Mouse (Mus musculus) megakaryocyte-erythroid progenitor cell, adult 5-6 weeks (primary cell): ENCODE measurements around the gene N4bp2l2. TPM values are rescaled to one million over a fixed set of nuclear protein-coding genes. Genes with fewer than 3 reads are reported as not detected.
"Not testable (repeated sequence)": the region's sequence is repeated elsewhere in the genome, so short reads cannot be mapped to it uniquely, and the experiment has no call there.

Source experiments
- ATAC-seq: replicated peaks from 2 replicates; pipeline ENCODE4 v1.8.0; 2016; ENCODE audit warnings: mild to moderate bottlenecking, inconsistent platforms; ENCODE audit not compliant: severe bottlenecking, poor library complexity, low FRiP score, low TSS enrichment
- total RNA-seq, 2 experiments: library from RNA; stranded (forward) in 1 of 2; stranded (reverse) in 1 of 2; fragments of 200-1000, 215-1000 nt in 1 of 2; fragments of >200 nt in 1 of 2; fragmentation: Nextera tagmentation in 1 of 2; gene quantifications; 2 replicates each; pipeline ENCODE4 v1.2.3; 2014 to 2017

N4bp2l2 gene
- 63.6 and 87.5 TPM in 2 replicates for total RNA-seq (2014; fragmentation: Nextera tagmentation)
- 108 and 134 TPM in 2 replicates for total RNA-seq (2017)

DNA sequence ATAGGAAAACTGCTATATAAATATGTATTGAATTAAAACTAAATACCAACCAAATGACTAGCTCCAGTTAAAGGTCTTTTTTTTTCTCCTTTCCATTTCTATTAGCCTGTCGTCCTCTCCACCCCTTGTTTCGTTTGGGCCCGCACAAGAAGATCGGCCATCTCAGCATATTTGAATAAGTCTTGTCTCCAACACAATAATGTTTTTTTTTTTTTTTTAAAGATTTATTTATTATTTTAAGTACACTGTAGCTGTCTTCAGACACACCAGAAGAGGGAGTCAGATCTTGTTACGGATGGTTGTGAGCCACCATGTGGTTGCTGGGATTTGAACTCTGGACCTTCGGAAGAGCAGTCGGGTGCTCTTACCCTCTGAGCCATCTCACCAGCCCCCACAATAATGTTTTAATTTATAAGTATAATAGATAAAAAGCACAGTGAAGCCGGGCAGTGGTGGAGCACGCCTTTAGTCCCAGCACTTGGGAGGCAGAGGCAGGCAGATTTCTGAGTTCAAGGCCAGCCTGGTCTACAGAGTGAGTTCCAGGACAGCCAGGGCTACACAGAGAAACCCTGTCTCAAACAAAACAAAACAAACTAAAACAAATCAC, at the start of gene N4bp2l2:
Gene N4bp2l2 (minus strand): TSS at position 51 of the 607 bp plus-strand sequence.
- ATAC-seq: not testable (repeated sequence)

GRCm38 (mm10) chr5:150713431-150713830, 47.4 kb upstream of the N4bp2l2 start:
- ATAC-seq: no peak

GRCm38 (mm10) chr5:150711503-150711902, 45.5 kb upstream of the N4bp2l2 start:
- no peak for ATAC-seq

DNA sequence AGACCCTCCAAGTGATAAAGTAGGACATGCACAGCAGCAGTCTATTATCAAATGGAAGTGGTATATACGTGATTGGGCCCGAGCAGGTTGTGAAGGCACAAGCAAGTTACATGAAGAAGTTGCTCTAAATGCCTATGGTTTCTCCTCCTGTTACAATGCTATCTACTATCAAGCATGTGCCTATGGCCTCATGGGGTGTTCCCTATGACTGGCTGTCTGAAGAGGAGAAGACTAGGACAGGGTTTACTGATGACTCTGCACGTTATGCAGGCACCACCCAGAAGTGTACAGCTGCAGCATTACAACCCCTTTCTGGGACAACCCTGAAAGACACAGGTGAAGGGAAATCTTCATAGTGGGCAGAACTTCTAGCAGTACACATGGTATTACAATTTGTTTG, 41.2 kb upstream of the N4bp2l2 start:
- peak; percentile 58; the same call in 1 of the 2 replicates for ATAC-seq

DNA sequence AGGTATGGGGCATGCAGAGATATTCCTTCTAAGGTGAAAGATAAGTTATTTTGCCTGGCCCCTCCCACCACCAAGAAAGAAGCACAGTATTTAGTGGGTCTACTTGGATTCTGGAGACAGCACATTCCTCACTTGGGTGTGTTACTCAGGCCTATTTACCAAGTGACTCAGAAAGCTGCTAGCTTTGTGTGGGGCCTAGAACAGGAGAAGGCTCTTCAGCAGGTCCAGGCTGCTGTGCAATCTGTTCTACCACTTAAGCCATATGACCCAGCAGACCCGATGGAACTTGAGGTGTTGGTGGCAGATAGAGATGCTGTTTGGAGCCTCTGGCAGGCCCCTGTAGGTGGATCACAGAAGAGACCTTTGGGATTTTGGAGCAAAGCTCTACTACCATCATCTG, 40.7 kb upstream of the N4bp2l2 start:
- ATAC-seq: not testable (repeated sequence)

GRCm38 (mm10) chr5:150702714-150703113, 36.7 kb upstream of the N4bp2l2 start:
- ATAC-seq: peak; percentile 88

- no peak for ATAC-seq
Observed at GRCm38 (mm10) chr5:150693277-150693676, 27.3 kb upstream of the N4bp2l2 start.

DNA sequence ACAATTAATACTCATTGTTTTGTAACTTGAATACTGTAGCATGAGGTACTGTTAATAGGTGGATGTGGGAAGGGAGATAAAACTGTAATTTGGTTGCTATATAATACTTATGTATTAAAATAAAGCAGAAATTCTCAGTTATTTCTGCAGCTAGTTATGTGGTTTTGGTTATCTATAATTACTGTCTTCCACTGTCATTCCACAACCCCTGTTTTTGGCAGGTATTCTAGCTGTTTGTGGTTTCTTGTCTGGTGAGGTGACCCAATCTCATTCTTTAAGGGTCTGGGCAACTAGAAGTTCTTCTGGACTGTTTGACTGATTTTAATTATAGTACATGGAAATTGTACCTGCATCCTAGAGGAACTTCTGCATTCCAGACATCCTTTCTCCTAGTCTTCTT, 24.7 kb upstream of the N4bp2l2 start:
- peak; percentile 65 for ATAC-seq

GRCm38 (mm10) chr5:150682862-150683261, 16.9 kb upstream of the N4bp2l2 start:
- ATAC-seq: not testable (repeated sequence)

- no peak for ATAC-seq
Observed at GRCm38 (mm10) chr5:150674866-150675265, 8.9 kb upstream of the N4bp2l2 start.

GRCm38 (mm10) chr5:150673880-150674621, 8.1 kb upstream of the N4bp2l2 start:
- peak; percentile 29 for ATAC-seq

GRCm38 (mm10) chr5:150673153-150673835, 7.3 kb upstream of the N4bp2l2 start, which contains the start of gene Pds5b:
Pds5b (plus strand) TSS chr5:150673739.
- peak; percentile 90 for ATAC-seq

GRCm38 (mm10) chr5:150672343-150672742, 6.4 kb upstream of the N4bp2l2 start:
- no peak for ATAC-seq

GRCm38 (mm10) chr5:150668731-150669130, 2.7 kb upstream of the N4bp2l2 start:
- ATAC-seq: no peak

GRCm38 (mm10) chr5:150665132-150665954, 640 bp downstream of the N4bp2l2 start:
- peak; percentile 97 for ATAC-seq

DNA sequence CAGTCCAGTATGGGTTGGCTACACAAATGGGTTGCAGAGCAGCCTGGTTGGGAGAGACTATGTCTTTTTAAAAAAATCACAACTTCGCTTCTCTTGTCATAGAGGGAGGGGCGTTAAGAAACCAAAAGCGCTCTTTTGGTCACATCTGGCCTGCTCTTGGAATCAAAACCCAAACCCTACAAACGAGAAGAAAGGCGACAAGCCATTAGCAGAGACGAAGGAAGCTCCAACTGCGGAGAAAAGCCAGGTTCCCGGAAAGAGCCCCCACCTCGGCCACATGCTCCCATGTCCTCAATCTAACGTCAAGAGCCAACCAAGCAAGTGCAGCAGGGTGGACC, 1.2 kb downstream of the N4bp2l2 start:
- ATAC-seq: peak; percentile 53

DNA sequence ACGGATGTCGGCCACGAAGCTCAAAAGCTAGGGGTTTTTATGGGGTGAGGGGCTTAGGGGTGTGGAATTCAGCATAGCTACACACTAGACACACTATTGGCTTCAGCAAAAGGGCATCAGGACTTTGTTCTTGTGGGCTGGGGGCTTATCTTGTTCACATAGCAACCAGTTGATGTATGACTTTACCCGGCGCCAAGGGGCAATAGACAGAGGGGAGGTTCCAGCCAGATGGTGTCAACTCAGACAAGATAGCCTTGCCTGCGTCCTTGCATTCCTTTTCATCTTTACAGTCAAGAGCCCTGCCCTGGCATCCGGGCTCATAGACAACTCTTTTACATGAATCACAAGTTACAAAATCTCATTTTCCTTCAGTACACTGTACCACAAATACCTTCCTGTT, 2.1 kb downstream of the N4bp2l2 start:
- ATAC-seq: not testable (repeated sequence)

- not testable (repeated sequence) for ATAC-seq
Observed at GRCm38 (mm10) chr5:150660296-150660695, 5.7 kb downstream of the N4bp2l2 start.

GRCm38 (mm10) chr5:150659425-150659824, 6.6 kb downstream of the N4bp2l2 start:
- not testable (repeated sequence) for ATAC-seq
